Mouse (Mus musculus) olfactory bulb, adult 2 months (tissue): ENCODE measurements at regions not wholly inside any gene's neighbourhood (a gene's known extent, or its start where the extent isn't known, plus 50 kb on each side); places are given as distances from the start of the nearest gene placed in this dataset.

Source experiments
- H3K27ac ChIP-seq: fragments of 200-500 bp; 2 replicates; pipeline ENCODE4 v1.5.1; 2012; ENCODE audit warnings: low read depth, low read length; ENCODE audit not compliant: insufficient read depth
- H3K4me1 ChIP-seq: fragments of 200-500 bp; 2 replicates; pipeline ENCODE4 v1.6.1; 2012; ENCODE audit warnings: low read length; ENCODE audit not compliant: control insufficient read depth, insufficient read depth
- H3K4me3 ChIP-seq: fragments of 200-500 bp; 2 replicates; pipeline ENCODE4 v1.5.1; 2012; ENCODE audit warnings: mild to moderate bottlenecking, low read depth, low read length, moderate library complexity; ENCODE audit not compliant: insufficient read depth
- CTCF ChIP-seq: fragments of 200-500 bp; IDR thresholded peaks from 2 replicates; pipeline ENCODE4 v1.5.1; 2012; ENCODE audit warnings: low read depth, mild to moderate bottlenecking, low read length, moderate library complexity; ENCODE audit not compliant: insufficient read depth
- POLR2A ChIP-seq: fragments of 200-500 bp; IDR thresholded peaks from 2 replicates; pipeline ENCODE4 v1.6.1; 2012; ENCODE audit warnings: mild to moderate bottlenecking, low read depth, low read length, moderate library complexity; ENCODE audit not compliant: insufficient read depth
- WGBS: fragments of 180-500 bp; shearing (Covaris S2); methylation state at CpG from one replicate; pipeline ENCODE4 v1.1.7; 2018; 5-methylcytosine and 5-hydroxymethylcytosine counted together

GRCm38 (mm10) chr6:93260827-93261226 is 317.5 kb upstream of the Adamts9 start:
- Histone ChIP-seq H3K4me1 (no peaks in the 10 kb centered on the region), H3K27ac (no peak overlapping the region), H3K4me3 (no peak overlapping the region)
- no peak for TF ChIP-seq POLR2A
- TF ChIP-seq CTCF: no peak
- WGBS: 88% methylated on average over 4 of the region's 4 CpGs

DNA sequence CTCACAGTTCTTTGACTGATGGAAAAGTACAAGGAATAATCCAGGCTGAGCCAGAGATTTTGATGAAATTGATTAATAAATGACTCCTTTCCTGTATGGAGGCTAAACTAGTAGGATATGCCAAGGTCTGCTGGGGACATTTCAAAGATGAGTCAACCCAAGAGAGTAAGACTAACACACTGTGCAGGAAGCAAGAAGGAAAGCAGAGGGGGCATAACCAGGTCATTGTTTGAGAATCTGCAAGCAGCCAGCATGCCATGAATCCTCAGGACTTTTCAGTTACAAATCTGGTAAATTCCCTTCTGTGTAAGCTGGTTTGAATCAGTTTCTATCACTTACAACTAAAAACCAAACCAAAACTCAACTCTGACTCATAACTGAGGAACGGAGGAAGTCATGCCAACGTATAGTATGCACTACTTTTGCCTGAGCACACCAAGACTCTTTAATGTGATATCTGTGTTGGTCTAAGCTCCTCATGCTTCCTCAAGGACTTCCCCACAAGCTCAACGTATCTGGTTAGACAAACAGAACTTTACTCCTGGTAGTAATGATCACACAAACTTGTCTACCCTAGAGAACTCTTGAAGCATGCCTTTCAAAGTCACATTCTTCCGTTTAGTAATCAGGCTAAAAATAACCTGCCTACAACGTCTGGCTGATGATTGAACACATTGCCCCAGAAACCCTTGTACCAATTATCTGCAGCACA is 314.0 kb upstream of the Adamts9 start:
- TF ChIP-seq CTCF: no peak
- no peak for TF ChIP-seq POLR2A
- Histone ChIP-seq H3K4me1 (no peaks in the 10 kb centered on the region), H3K4me3 (no peak overlapping the region), H3K27ac (no peak overlapping the region)
- 75% methylated on average over 5 of the region's 5 CpGs for WGBS

DNA sequence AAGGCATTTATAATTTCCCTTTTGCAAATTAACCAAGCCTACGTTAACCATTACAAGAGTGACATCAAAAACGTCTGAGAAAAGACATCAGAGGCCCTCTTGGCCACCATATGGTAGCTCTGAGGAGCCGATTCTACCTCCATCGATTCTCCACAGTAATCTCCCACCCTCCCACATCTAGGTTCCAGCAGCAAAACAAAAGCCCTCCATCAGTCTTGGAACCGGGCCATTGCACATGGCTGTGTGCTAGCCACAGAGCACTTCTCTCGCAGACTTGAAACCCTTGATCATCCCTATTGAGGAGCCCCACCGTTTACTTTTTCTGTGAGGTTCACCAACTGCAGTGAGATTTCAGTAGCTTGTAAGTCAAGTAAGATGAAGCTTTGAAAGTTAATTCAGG is 310.5 kb upstream of the Adamts9 start:
- no peak overlapping the region for H3K4me3 ChIP-seq
- no peak for TF ChIP-seq POLR2A
- no peak for TF ChIP-seq CTCF
- WGBS: 49% methylated on average over 7 of the region's 7 CpGs
- H3K27ac ChIP-seq: no peak overlapping the region
- no peaks in the 10 kb centered on the region for H3K4me1 ChIP-seq

DNA sequence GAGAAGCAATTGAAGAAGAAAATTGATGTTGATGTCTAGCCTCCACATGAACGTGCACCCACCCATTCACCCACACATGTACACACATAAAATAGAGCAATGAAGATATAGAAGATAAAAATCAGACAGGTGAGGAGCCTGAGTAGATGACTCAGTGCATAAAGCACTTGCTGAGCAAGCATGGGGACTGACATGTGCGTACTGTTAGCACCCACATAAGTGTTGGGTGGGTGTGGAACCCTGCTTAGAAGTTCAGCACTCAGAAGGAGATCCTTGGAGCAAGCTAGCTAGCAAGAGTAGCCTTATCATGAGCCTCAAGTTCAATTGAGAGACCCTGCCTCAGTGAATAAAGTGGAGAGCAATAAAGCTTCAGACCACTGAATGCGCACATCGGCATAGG is 305.7 kb upstream of the Adamts9 start:
- no peaks in the 10 kb centered on the region for H3K4me1 ChIP-seq
- TF ChIP-seq POLR2A: no peak
- TF ChIP-seq CTCF: no peak
- H3K27ac ChIP-seq: no peak overlapping the region
- H3K4me3 ChIP-seq: no peak overlapping the region
- 92% methylated on average over 4 of the region's 4 CpGs for WGBS

DNA sequence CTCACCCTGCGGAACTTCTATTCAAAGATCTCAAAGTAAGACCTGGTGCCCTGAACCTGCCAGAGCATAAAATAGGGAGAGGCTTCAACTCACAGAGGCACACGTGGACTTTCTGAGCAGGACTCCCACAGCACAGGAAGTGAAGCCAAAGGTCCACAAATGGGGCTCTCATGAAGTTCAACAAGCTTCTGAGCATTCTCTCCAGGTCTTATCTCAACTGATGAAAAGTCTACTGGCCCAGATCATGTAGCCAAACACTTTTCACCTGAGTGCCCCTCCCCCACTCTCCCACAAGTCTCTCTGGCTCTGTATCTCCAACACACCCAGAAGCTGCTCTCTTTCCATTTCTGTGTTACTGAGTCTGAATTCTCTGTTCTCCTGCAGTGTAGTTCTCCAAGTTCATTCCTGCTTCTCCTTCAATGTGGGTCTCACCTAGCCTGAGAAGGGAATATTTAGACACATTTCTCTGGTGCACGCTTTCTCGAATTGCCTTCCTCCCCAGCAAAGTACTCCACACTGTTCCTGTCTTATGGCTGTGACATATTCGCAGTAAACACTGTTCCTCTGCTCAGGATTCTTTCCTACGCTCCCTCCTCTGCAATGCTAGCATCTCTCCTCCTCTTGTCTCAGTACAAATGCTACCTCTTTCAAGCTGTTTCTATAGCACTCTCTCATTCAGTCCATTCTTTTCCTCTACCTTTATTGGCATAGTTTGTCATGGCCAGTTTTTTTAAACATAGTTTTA is 303.4 kb upstream of the Adamts9 start:
- TF ChIP-seq CTCF (no peak), POLR2A (no peak)
- WGBS: 66% methylated on average over 6 of the region's 6 CpGs
- H3K4me3 ChIP-seq: no peak overlapping the region
- H3K27ac ChIP-seq: no peak overlapping the region
- H3K4me1 ChIP-seq: no peaks in the 10 kb centered on the region

- WGBS: 83% methylated on average over 5 of the region's 5 CpGs
- Histone ChIP-seq H3K4me3 (no peak overlapping the region), H3K27ac (no peak overlapping the region), H3K4me1 (no peaks in the 10 kb centered on the region)
- TF ChIP-seq CTCF (no peak), POLR2A (no peak)
These were observed 292.3 kb upstream of the Adamts9 start for GRCm38 (mm10) chr6:93235550-93235949.

DNA sequence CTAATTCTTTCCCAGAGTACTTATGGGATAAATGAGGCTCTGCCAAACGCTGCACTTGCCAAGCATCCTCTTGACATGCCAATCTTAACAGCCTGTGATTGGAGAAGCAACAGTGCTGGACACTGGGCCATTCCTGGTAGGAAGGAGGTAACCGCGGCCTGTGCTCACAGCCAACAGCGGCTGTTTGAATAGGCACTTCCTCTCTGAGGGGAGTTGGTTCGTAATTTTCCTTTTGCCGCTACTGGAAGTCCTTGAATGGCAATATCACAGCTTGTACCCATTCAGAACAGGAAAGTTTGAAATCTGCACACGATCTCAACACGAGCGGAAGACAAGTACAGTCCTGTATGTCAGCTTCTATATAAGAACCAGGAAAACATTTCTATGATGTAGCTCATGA is 289.3 kb upstream of the Adamts9 start:
- Histone ChIP-seq H3K4me1 (no peaks in the 10 kb centered on the region), H3K27ac (no peak overlapping the region), H3K4me3 (no peak overlapping the region)
- TF ChIP-seq POLR2A: no peak
- no peak for TF ChIP-seq CTCF
- 69% methylated on average over 9 of the region's 9 CpGs for WGBS

DNA sequence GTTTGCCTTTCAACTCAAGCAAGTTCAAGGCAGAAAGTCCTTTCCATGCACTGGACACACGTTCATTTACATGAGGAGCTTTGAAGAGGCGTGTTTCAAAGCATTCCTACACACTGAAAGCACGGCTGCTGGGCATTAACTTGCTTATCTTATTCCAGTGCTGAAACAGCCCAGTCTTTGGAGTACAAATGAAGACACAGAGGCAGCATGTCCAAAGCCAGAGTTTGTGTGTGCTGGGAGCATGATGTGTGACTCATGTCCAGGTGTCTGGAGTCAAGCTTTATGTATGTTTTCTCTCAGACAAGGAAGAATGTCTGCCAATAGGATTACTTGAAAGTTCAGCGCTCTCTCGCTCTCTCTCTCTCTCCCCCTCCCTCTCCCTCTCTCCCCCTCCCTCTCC is 287.2 kb upstream of the Adamts9 start:
- 70% methylated on average over 5 of the region's 5 CpGs for WGBS
- Histone ChIP-seq H3K4me1 (no peaks in the 10 kb centered on the region), H3K4me3 (no peak overlapping the region), H3K27ac (no peak overlapping the region)
- TF ChIP-seq CTCF (no peak), POLR2A (no peak)

GRCm38 (mm10) chr6:93229320-93229719 is 286.0 kb upstream of the Adamts9 start:
- no peak for TF ChIP-seq POLR2A
- no peak for TF ChIP-seq CTCF
- Histone ChIP-seq H3K27ac (no peak overlapping the region), H3K4me3 (no peak overlapping the region), H3K4me1 (no peaks in the 10 kb centered on the region)
- 91% methylated on average over 2 of the region's 2 CpGs for WGBS
